In the genomic region with DNA sequence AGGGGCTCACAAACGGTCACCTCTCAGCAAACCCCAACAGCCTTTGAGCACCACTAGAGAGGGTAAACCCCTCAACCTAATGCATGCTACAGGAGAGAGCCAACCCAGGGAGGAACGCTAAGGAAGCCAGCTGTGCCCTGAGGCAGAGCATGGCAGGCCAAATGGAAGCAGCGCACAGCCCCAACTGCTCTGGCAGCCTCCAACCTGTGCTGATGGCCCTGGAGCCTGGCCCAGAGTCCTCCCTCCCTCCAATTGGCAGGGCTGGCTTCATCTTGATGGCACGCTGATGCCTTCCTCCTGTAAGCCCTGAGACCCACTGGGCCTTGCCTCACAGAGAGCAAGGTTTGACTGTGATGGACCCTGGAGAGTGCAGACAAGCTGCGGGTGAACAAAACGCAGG, we compare ENCODE assay signal across 8 mouse cellular contexts. TPM values are rescaled to one million over a fixed set of nuclear protein-coding genes. Genes with fewer than 3 reads are reported as not detected.
DNase-seq lines count a peak whose midpoint lies in the region; ATAC-seq and TF ChIP-seq lines count a peak whose summit lies in the region.
"Had no signal": no experiment of that assay in that cellular context is flagged by ENCODE, and none has a peak within 500 bp of the region (broad histone marks: within the 10 kb centered on the region; RNA-seq: fewer than 3 reads in every experiment).

No protein-coding gene starts in this region.

- no peaks in the 10 kb centered on the region for H3K27me3 ChIP-seq in kidney, adult 2 months (replicated peaks; ENCODE audit: control insufficient read depth, insufficient read depth, low read length)
- peaks cover 9% of the 10 kb centered on the region for H3K27me3 ChIP-seq in kidney, embryonic 16.5 days (ENCODE audit: insufficient read depth, low read length)
- no peaks in the 10 kb centered on the region for H3K27me3 ChIP-seq in lung, postnatal 0 days (replicated peaks; ENCODE audit: insufficient read depth, low read length)

- intact Hi-C loops in heart, postnatal 14 days (cut with DNase I) = no loop called here

- ATAC-seq in kidney, embryonic 16.5 days (ENCODE audit: low FRiP score, low TSS enrichment) = no peak
- ATAC-seq in lung, postnatal 0 days = no peak

- no peak for TF ChIP-seq EP300 in lung, postnatal 0 days (IDR thresholded peaks at IDR 0.05)

- TF ChIP-seq CTCF in kidney, adult 2 months (conservative IDR thresholded peaks at IDR 0.05; ENCODE audit: insufficient read depth, insufficient read length, low read depth, low read length) = no peak
- no peak for TF ChIP-seq CTCF in lung, postnatal 0 days (IDR thresholded peaks at IDR 0.05)

- no peaks in the 10 kb centered on the region for H3K9me3 ChIP-seq in kidney, embryonic 16.5 days (ENCODE audit: low read length)
- no peaks in the 10 kb centered on the region for H3K9me3 ChIP-seq in lung, postnatal 0 days (ENCODE audit: low read length)

- no peaks in the 10 kb centered on the region for H3K36me3 ChIP-seq in kidney, adult 2 months (ENCODE audit: control insufficient read depth, insufficient read depth, low read length)
- H3K36me3 ChIP-seq in kidney, embryonic 16.5 days (ENCODE audit: insufficient read depth, low read length) = no peaks in the 10 kb centered on the region
- no peaks in the 10 kb centered on the region for H3K36me3 ChIP-seq in lung, postnatal 0 days (ENCODE audit: insufficient read depth, low read length)

- no peak overlapping the region for H3K4me2 ChIP-seq in kidney, embryonic 16.5 days (replicated peaks; ENCODE audit: low read depth, low read length)
- no peak overlapping the region for H3K4me2 ChIP-seq in lung, postnatal 0 days (replicated peaks; ENCODE audit: low read depth, low read length)

- H3K27ac ChIP-seq in kidney, adult 2 months (ENCODE audit: insufficient read depth, low read depth, low read length) = no peak overlapping the region
- no peak overlapping the region for H3K27ac ChIP-seq in kidney, embryonic 16.5 days (ENCODE audit: low read length)
- H3K27ac ChIP-seq in lung, postnatal 0 days (ENCODE audit: low read length) = no peak overlapping the region

- peak; percentile 58 for DNase-seq in kidney, adult 2 months
- DNase-seq in brain, adult 2 months (ENCODE audit: low read depth, low spot score) = peak; percentile 81
- peak; percentile 84 for DNase-seq in cerebellum, adult 11-12 months
- DNase-seq in heart, postnatal 14 days = peak; percentile 42 to 52
- DNase-seq in c-Kit-positive CD71-positive TER-119-positive erythroid progenitor cells, embryonic 14.5 days (ENCODE audit: low spot score) = no peak
- no peak for DNase-seq in lung, postnatal 0 days (ENCODE audit: low spot score)
- DNase-seq: lung, postnatal 14 days had no signal

- no peak for TF ChIP-seq POLR2A in kidney, adult 2 months (IDR thresholded peaks at IDR 0.05; ENCODE audit: low read depth, low read length)

- 76% methylated on average over 6 of the region's 6 CpGs for WGBS in kidney, adult 2 months
- WGBS in kidney, embryonic 16.5 days = 77% methylated on average over 6 of the region's 6 CpGs
- WGBS in lung, postnatal 0 days = 74% methylated on average over 6 of the region's 6 CpGs

- peaks cover 5% of the 10 kb centered on the region; the same call in 1 of the 2 replicates for H3K4me1 ChIP-seq in kidney, adult 2 months (ENCODE audit: control insufficient read depth, insufficient read depth, low read length)
- peaks cover 37% of the 10 kb centered on the region for H3K4me1 ChIP-seq in kidney, embryonic 16.5 days (ENCODE audit: insufficient read depth, low read length)
- 0 out of 2 replicates have a peak, but pooled peaks cover 8% of the 10 kb centered on the region for H3K4me1 ChIP-seq in lung, postnatal 0 days (ENCODE audit: insufficient read depth, low read depth, low read length)

- H3K9ac ChIP-seq in kidney, embryonic 16.5 days (replicated peaks; ENCODE audit: low read length) = no peak overlapping the region
- H3K9ac ChIP-seq in lung, postnatal 0 days (replicated peaks; ENCODE audit: low read depth) = no peak overlapping the region

- H3K4me3 ChIP-seq in kidney, adult 2 months (ENCODE audit: insufficient read depth, low read depth, low read length) = no peak overlapping the region
- no peak overlapping the region for H3K4me3 ChIP-seq in kidney, embryonic 16.5 days (ENCODE audit: low read length)
- H3K4me3 ChIP-seq in lung, postnatal 0 days (ENCODE audit: low read depth, low read length) = no peak overlapping the region

RNA-seq across cellular contexts. Expression of a gene that starts 2.5 kb away (rescaled TPM):
- 39.2 and 40.7 TPM in 2 replicates for polyA plus RNA-seq in kidney, adult 2 months (2012; rRNA removed)
- 42.1 and 47.7 TPM in 2 replicates for polyA plus RNA-seq in kidney, embryonic 16.5 days (2015; fragmentation: Nextera tagmentation; extraction: Ambion mirVana)
- 10 to 100 TPM; 65.1 to 65.2 TPM for total RNA-seq in heart, postnatal 14 days (2021)
- 160 and 169 TPM in 2 replicates for polyA plus RNA-seq in lung, postnatal 0 days (2015; fragmentation: Nextera tagmentation; extraction: Ambion mirVana)

RNA-seq across cellular contexts. Expression of a gene that starts 23.8 kb away (rescaled TPM):
- 3.9 and 5.9 TPM in 2 replicates for polyA plus RNA-seq in kidney, adult 2 months (2012; rRNA removed)
- 3.8 and 4.9 TPM in 2 replicates for polyA plus RNA-seq in kidney, embryonic 16.5 days (2015; fragmentation: Nextera tagmentation; extraction: Ambion mirVana)
- total RNA-seq in heart, postnatal 14 days (2021) = 10 to 100 TPM; 16.0 to 16.7 TPM
- 6.1 and 6.2 TPM in 2 replicates for polyA plus RNA-seq in lung, postnatal 0 days (2015; fragmentation: Nextera tagmentation; extraction: Ambion mirVana)

RNA-seq across cellular contexts. Expression of a gene that starts 48.2 kb away (rescaled TPM):
- 15.1 and 17.7 TPM in 2 replicates for polyA plus RNA-seq in kidney, adult 2 months (2012; rRNA removed)
- 52.1 and 52.7 TPM in 2 replicates for polyA plus RNA-seq in kidney, embryonic 16.5 days (2015; fragmentation: Nextera tagmentation; extraction: Ambion mirVana)
- 100 to 1,000 TPM; 125 to 142 TPM for total RNA-seq in heart, postnatal 14 days (2021)
- 64.4 and 78.1 TPM in 2 replicates for polyA plus RNA-seq in lung, postnatal 0 days (2015; fragmentation: Nextera tagmentation; extraction: Ambion mirVana)

RNA-seq across cellular contexts. Expression of a gene that starts 51.7 kb away (rescaled TPM):
- polyA plus RNA-seq in kidney, adult 2 months (2012; rRNA removed) = 30.3 and 39.4 TPM in 2 replicates
- polyA plus RNA-seq in kidney, embryonic 16.5 days (2015; fragmentation: Nextera tagmentation; extraction: Ambion mirVana) = 120 and 129 TPM in 2 replicates
- total RNA-seq in heart, postnatal 14 days (2021) = 10 to 100 TPM; 52.8 to 56.6 TPM
- polyA plus RNA-seq in lung, postnatal 0 days (2015; fragmentation: Nextera tagmentation; extraction: Ambion mirVana) = 27.3 and 30.9 TPM in 2 replicates

RNA-seq across cellular contexts. Expression of a gene that starts 52.2 kb away (rescaled TPM):
- 78.0 and 81.9 TPM in 2 replicates for polyA plus RNA-seq in kidney, adult 2 months (2012; rRNA removed)
- polyA plus RNA-seq in kidney, embryonic 16.5 days (2015; fragmentation: Nextera tagmentation; extraction: Ambion mirVana) = 100.0 and 111 TPM in 2 replicates
- total RNA-seq in heart, postnatal 14 days (2021) = 100 to 1,000 TPM; 175 to 187 TPM
- 132 and 143 TPM in 2 replicates for polyA plus RNA-seq in lung, postnatal 0 days (2015; fragmentation: Nextera tagmentation; extraction: Ambion mirVana)

Comparison
In these comparisons a context has a peak if more than half of its experiments do, and no peak if none do; other contexts are left out.
1. DNase-seq: peak in kidney, adult 2 months (single experiment), brain, adult 2 months (single experiment), cerebellum, adult 11-12 months (single experiment) and heart, postnatal 14 days (2 of 2); none in c-Kit-positive CD71-positive TER-119-positive erythroid progenitor cells, embryonic 14.5 days (single experiment) and lung, postnatal 0 days (single experiment).